Mouse (Mus musculus): ENCODE measurements around the gene Mindy2.

Gene Mindy2

GRCm38 (mm10) chr9:70668048-70668447 is 11.1 kb upstream of the Mindy2 start:
- in situ Hi-C loops (cut with MboI), result loop anchor here (25.0 kb wide), 1 partner anchor 394 kb away; no protein-coding TSS in a partner anchor

GRCm38 (mm10) chr9:70666811-70667210 is 9.8 kb upstream of the Mindy2 start:
- in situ Hi-C loops (cut with MboI), result loop anchor here (25.0 kb wide), 1 partner anchor 395 kb away; no protein-coding TSS in a partner anchor

GRCm38 (mm10) chr9:70665372-70666145 is 8.6 kb upstream of the Mindy2 start:
- in situ Hi-C loops (cut with MboI), result loop anchor here (25.0 kb wide), 1 partner anchor 397 kb away; no protein-coding TSS in a partner anchor

DNA sequence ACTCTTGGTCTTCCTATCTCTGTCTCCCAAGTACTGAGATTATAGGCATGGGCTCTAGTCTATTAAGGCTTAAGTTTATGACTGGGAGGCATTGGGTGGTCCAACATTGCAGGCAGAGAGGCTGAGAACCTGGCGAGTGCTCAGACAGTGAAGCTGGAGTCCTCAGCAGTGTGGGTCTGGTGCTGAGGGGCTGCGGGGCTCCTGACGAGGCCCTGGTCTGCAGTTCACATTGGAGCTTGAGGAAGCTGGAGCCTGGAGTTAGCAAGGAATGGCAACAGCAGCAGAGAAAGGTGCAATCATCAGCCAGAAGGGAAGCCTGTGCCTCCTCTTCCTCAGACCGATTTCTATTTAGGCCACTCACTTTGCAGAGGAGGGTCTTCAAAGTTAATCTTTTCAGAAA is 7.9 kb upstream of the Mindy2 start:
- in situ Hi-C loops (cut with MboI), result loop anchor here (25.0 kb wide), 1 partner anchor 397 kb away; no protein-coding TSS in a partner anchor

DNA sequence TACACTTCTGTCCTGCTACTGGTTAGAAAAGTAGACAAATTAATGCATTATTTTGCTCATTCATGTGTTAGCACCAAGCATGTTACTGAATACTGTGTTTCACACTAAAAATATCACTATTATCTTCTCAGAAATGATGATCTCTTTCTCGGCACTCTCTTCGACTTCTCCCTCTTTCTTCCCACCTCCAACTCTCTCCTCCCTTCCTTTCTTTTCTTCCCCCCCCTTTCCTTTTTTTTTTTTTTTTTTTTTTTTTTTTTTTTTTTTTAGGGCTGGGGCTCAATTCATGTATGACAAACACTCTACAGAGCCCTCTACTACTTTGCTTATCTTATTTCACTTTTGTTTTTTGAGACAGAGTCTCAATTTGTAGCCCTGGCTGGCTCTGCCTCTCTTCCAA is 1.3 kb upstream of the Mindy2 start:
- in situ Hi-C loops (cut with MboI), result loop anchor here (25.0 kb wide), 1 partner anchor 404 kb away; no protein-coding TSS in a partner anchor

DNA sequence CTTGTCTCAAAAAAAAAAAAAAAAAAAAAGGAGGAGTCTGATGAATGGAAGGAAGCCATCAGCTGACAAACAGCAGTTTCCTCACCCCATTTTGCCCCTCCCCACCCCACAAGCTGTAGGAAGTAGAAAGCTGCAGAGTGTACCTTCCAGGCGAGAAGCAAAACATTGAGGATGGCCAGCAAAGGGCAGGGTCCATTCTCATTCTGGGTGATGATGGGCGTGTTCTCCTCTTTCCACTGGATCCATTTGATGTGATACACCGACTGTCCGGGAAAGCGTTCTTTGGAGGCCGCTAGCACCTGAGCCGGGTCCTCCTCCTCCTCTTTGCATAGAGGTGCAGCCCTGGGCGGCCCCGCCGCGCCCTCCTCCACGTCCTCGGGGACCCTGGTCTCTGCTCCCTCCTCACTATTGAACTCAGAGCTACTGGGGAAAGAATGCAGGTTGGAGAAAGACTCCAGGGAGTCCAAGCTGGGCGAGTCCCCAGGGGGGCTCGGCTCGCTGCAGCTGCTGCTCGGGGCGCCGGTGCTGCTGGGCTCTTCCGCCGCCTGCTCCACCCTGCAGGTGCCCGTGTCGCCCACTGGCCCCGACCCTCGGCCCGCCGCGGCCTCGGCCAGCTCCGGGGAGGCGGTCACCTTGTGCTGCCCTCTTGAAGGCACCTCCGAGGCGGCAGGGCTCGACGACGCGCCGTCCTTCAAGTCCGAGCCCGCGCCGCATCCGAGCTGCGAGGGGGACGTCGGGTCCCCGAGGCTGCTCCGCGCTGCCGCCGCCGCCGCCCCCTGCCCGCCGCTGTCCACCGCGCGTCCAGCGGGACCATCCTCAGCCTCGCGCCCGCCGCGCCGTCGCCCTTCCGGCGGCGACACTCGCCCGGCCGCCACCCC is 605 bp downstream of the Mindy2 start, which contains the start of gene Gm10642:
TSS of gene Gm10642 (plus strand) at position 122 of the 878 bp plus-strand sequence.
- in situ Hi-C loops (cut with MboI), result loop anchor here (25.0 kb wide), 1 partner anchor 406 kb away; no protein-coding TSS in a partner anchor

DNA sequence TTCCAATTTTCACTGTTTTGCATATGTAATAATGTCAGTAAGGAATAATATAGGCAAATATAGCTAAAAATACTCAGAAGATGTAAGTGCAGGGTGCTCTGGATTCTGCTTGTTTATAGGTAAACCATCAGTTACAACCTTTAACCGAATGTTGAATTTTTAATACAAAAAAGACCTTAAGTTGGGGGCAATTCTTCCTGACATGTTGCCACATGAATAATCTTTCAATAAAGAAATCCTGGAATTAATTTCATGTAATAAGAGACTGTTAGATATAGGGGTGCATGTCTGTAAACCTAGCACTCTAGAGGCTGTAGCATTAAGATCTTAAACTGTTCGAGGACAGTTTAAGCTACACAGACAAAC is 1.2 kb downstream of the Mindy2 start:
- in situ Hi-C loops (cut with MboI), result loop anchor here (25.0 kb wide), 1 partner anchor 407 kb away; no protein-coding TSS in a partner anchor

- in situ Hi-C loops (cut with MboI), result loop anchor here (25.0 kb wide), 1 partner anchor 408 kb away; no protein-coding TSS in a partner anchor
Measured at GRCm38 (mm10) chr9:70654496-70654895, 2.5 kb downstream of the Mindy2 start.

GRCm38 (mm10) chr9:70653875-70654274 is 3.1 kb downstream of the Mindy2 start:
- in situ Hi-C loops (cut with MboI), result loop anchor here (25.0 kb wide), 1 partner anchor 408 kb away; no protein-coding TSS in a partner anchor

GRCm38 (mm10) chr9:70652221-70652620 is 4.8 kb downstream of the Mindy2 start:
- in situ Hi-C loops (cut with MboI), result loop anchor here (25.0 kb wide), 1 partner anchor 410 kb away; no protein-coding TSS in a partner anchor

DNA sequence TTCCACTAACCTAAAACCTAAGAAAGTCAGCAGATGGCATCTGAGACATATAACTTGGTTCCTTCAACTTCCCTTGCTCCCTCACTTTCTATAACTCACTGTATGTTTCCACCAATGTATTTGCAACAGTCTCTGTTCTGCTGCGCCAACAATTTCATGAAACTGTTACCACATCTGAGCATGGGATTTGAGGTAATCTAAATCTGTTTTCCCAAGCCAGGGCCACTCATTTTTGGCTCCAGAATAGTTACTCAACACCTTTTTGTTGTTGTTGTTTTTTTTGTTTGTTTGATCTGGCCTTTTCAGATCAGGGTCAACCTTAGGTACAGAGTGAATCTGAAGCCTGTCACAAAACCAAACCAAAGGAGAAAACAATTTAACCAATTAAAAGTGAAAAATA is 6.0 kb downstream of the Mindy2 start:
- in situ Hi-C loops (cut with MboI), result loop anchor here (25.0 kb wide), 1 partner anchor 411 kb away; no protein-coding TSS in a partner anchor

GRCm38 (mm10) chr9:70650260-70650659 is 6.7 kb downstream of the Mindy2 start:
- in situ Hi-C loops (cut with MboI), result loop anchor here (25.0 kb wide), 1 partner anchor 412 kb away; no protein-coding TSS in a partner anchor

DNA sequence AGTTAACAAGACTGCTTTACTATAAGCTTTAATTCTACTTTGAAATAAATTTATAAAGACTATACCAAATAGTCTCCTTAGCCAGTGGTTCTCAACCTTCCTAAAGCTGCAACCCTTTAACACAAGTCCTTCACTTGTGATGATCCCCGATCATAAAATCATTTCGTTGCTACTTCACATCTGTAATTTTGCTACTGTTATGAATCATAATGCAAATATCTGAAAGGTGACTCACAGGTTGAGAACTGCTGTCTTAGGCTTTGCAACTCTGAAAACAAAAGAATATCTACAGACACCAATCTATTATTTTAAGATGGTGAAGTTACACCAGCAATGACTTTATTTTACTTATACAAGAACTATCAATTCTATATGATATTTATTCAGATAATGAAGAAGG is 20.2 kb downstream of the Mindy2 start:
- in situ Hi-C loops (cut with MboI), result no loop called here

DNA sequence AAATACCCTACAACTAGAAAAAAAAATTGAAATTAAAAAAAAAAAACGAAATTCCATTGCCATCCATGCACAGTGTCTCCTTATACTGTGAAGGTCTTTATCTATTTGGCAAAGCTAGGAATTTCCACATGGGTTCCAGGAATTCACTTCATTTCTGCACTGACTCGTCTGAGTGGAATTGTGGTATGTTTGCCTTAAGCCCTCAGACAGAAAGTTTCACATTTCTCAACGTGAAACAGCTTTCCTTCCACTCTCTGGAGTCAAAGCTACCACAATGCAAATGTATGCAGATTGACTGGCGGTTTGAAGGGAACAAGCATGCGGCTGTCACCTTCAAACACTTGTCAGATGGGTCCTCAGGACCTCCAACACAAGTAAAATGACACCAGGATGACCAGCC is 25.3 kb downstream of the Mindy2 start:
- in situ Hi-C loops (cut with MboI), result no loop called here

GRCm38 (mm10) chr9:70629711-70630110 is 27.3 kb downstream of the Mindy2 start:
- in situ Hi-C loops (cut with MboI), result no loop called here

DNA sequence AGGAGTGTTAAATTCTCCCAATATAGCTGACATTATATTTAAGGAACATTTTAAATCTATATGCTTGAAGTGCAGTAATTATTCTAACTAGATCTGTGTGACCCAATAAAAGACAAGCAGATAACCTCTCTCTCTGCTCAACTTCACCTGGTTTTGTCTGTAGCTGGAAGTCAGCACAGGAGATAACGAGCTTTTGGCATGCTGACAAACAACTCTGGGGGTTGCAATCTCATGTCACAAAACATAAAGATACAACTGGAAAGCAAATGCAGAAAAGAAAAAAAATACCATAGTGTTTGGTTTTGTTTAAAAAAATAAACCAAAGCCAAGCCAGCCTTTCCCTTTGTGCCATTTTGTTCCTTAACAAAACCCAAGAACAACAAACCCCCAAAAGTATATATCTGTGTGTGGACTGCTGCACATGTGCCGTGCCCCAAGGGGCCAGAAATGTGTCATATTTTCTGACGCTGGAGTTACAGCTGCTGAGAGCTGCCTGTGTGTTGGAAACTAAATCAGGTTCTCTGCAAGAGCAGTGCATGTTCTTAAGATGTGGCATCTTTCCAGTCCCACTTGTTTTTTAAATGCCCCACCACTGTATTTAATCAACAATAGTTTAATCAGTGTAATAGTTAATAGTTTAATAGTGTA is 45.8 kb downstream of the Mindy2 start:
- in situ Hi-C loops (cut with MboI), result no loop called here

GRCm38 (mm10) chr9:70602186-70602845 is 54.7 kb downstream of the Mindy2 start:
- in situ Hi-C loops (cut with MboI), result no loop called here

DNA sequence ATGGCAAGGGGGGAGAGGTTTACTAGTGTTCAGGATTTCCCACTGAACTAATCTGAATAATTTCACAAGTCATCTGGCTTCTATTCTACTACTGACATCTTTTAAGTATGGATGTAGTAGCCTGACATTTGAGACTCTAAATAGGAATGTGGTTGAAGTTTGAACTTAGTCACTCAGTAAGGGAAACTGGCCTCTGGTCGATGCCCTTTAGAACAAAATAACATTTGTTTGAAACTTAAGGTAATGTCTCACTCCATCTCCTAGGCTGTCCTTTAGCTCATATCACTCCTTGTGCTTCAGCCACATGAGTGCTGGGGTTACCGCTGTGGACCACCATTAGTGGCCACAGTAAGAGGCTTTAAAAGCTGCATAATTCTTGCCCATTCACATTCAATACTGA is 58.7 kb downstream of the Mindy2 start:
- in situ Hi-C loops (cut with MboI), result no loop called here

GRCm38 (mm10) chr9:70591486-70591885 is 65.5 kb downstream of the Mindy2 start:
- in situ Hi-C loops (cut with MboI), result no loop called here

DNA sequence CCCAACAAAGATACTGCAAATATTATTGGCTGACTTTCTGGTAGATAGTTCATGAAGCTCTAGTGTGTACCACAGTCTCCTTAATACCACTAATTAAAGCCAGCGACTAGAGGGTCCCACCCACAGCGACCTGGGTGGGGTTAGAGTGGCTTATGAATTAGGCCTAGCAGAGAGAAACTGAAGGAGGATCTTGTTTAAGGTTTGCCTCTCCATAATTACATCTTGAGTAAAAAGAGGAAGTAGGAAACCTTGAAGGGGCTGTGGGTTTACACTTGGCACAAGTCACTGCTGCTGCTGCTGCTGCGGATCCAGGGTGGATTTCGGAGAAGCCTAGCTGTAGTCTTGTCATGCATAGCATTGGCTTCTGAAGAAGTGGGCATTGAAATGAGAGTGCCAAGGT is 66.2 kb downstream of the Mindy2 start:
- in situ Hi-C loops (cut with MboI), result no loop called here

- in situ Hi-C loops (cut with MboI), result no loop called here
Measured at GRCm38 (mm10) chr9:70587171-70587570, 69.8 kb downstream of the Mindy2 start.

All from mature B cell (primary cell).